Mouse (Mus musculus): ENCODE results near the gene Cyb561d2.

DNA sequence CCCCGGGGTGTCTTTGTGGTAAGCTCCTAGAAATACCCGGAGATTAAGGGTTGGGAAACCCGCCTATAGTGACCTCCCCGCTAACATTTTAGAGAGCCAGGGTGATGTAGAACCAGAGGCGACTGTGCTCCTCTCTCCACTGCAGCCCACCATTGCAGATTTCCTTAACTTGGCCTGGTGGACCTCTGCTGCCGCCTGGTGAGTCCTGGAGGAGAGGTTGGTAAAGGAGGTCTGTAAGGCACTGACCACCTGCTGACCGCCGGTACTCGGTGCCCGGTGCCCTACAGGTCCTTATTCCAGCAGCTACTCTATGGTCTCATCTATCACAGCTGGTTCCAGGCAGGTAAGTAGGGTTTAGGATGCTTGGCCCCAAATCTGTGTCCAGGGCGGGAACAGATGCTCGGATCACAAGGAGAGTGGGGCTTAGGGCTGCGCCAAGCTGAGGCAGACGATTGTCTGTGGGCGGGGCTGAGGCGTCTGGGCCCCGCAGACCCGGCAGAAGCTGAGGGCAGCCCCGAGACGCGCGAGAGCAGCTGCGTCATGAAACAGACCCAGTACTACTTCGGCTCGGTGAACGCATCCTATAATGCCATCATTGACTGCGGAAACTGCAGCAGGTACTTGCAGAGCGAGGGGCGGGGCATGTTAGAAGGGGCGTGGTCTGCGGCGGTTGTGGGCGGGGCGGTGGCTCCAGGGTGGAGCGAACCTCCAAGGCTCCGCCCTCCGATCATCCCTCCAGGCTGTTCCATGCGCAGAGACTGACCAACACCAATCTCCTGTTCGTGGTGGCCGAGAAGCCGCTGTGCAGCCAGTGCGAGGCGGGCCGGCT, 15.6 kb downstream of the Cyb561d2 start:
- no peak for TF ChIP-seq CTCF (IDR thresholded peaks at IDR 0.05; ENCODE audit: extremely low read depth, insufficient read depth, low read length)
- peak; percentile 42; the same call in 1 of the 2 replicates for TF ChIP-seq POLR2A (IDR thresholded peaks at IDR 0.05; ENCODE audit: extremely low read depth, insufficient read depth, low read length)

Data from cortical plate, adult 2 months (tissue).